Mouse (Mus musculus) small intestine, adult 2 months (tissue): Measurements from ENCODE around the gene Cavin3. TPM values are rescaled to one million over a fixed set of nuclear protein-coding genes. Genes with fewer than 3 reads are reported as not detected.

ENCODE experiments used
- H3K27ac ChIP-seq: fragments of 200-500 bp; 2 replicates; pipeline ENCODE4 v1.5.1; 2012; ENCODE audit warnings: low read depth, low read length, control low read depth, inconsistent platforms; ENCODE audit not compliant: insufficient read depth
- H3K27me3 ChIP-seq: fragments of 200-500 bp; 2 replicates; pipeline ENCODE4 v1.6.1; 2012; ENCODE audit warnings: mild to moderate bottlenecking, moderate library complexity, low read length, inconsistent platforms; ENCODE audit not compliant: control insufficient read depth, insufficient read depth
- H3K36me3 ChIP-seq: fragments of 200-500 bp; 2 replicates; pipeline ENCODE4 v1.6.1; 2012; ENCODE audit warnings: mild to moderate bottlenecking, low read length, control low read depth, inconsistent platforms; ENCODE audit not compliant: control insufficient read depth, insufficient read depth
- H3K4me1 ChIP-seq: fragments of 200-500 bp; 2 replicates; pipeline ENCODE4 v1.6.1; 2012; ENCODE audit warnings: low read length, inconsistent platforms, mixed read lengths; ENCODE audit not compliant: control insufficient read depth, insufficient read depth, insufficient read length
- H3K4me3 ChIP-seq: fragments of 200-500 bp; 2 replicates; pipeline ENCODE4 v1.5.1; 2012; ENCODE audit warnings: low read depth, mild to moderate bottlenecking, control low read depth, inconsistent platforms, low read length, moderate library complexity
- CTCF ChIP-seq: fragments of 200-500 bp; IDR thresholded peaks from 2 replicates; pipeline ENCODE4 v1.5.1; 2012; ENCODE audit warnings: low read depth, mild to moderate bottlenecking, control low read depth, inconsistent platforms, low read length, moderate library complexity, mixed read lengths; ENCODE audit not compliant: insufficient replicate concordance, insufficient read length; ENCODE audit errors: extremely low read depth
- POLR2A ChIP-seq: fragments of 200-500 bp; IDR thresholded peaks from 2 replicates; pipeline ENCODE4 v1.6.1; 2012; ENCODE audit warnings: low read depth, mild to moderate bottlenecking, control low read depth, inconsistent platforms, low read length, moderate library complexity
- WGBS: fragments of 180-500 bp; shearing (Covaris S2); methylation state at CpG from one replicate; pipeline ENCODE4 v1.1.7; 2018; 5-methylcytosine and 5-hydroxymethylcytosine counted together
- polyA plus RNA-seq: library from polyadenylated mRNA; depleted of rRNA; stranded (reverse); fragments of >200 nt; gene quantifications from 2 replicates; pipeline ENCODE4 v1.2.3, GENCODE M21; 2012; rRNA removed

The Cavin3 gene
- 37.1 and 41.6 TPM in 2 replicates for polyA plus RNA-seq

GRCm38 (mm10) chr7:105481505-105482411 lies at the start of gene Cavin3:
TSS of gene Cavin3 (minus strand) at chr7:105482300.
- no peaks in the 10 kb centered on the region for H3K36me3 ChIP-seq
- H3K4me1 ChIP-seq: peaks cover 2% of the 10 kb centered on the region; the same call in 1 of the 2 replicates
- TF ChIP-seq CTCF (no peak), POLR2A (no peak; the same call in 1 of the 2 replicates)
- peak within 1 kb of the TSS; percentile 71 for H3K4me3 ChIP-seq
- peak within 1 kb of the TSS; percentile 81 for H3K27ac ChIP-seq
- H3K27me3 ChIP-seq: no peaks in the 10 kb centered on the region
- WGBS: 4% methylated on average over 63 of the region's 63 CpGs

GRCm38 (mm10) chr7:105528094-105528493 lies 46.0 kb upstream of the Cavin3 start:
- Histone ChIP-seq H3K27me3 (no peaks in the 10 kb centered on the region), H3K4me1 (0 out of 2 replicates have a peak, but pooled peaks cover 2% of the 10 kb centered on the region), H3K36me3 (no peaks in the 10 kb centered on the region), H3K27ac (no peak overlapping the region), H3K4me3 (no peak overlapping the region)
- TF ChIP-seq POLR2A (no peak), CTCF (no peak)
- WGBS: 63% methylated on average over 4 of the region's 4 CpGs

GRCm38 (mm10) chr7:105527306-105527937 lies 45.3 kb upstream of the Cavin3 start:
- no peak overlapping the region for H3K4me3 ChIP-seq
- 65% methylated on average over 1 of the region's 1 CpGs for WGBS
- no peaks in the 10 kb centered on the region for H3K36me3 ChIP-seq
- 0 out of 2 replicates have a peak, but pooled peaks cover 2% of the 10 kb centered on the region for H3K4me1 ChIP-seq
- H3K27me3 ChIP-seq: no peaks in the 10 kb centered on the region
- no peak overlapping the region for H3K27ac ChIP-seq
- TF ChIP-seq CTCF (peak; percentile 30; the same call in 1 of the 2 replicates), POLR2A (no peak)

GRCm38 (mm10) chr7:105524222-105524621 lies 42.1 kb upstream of the Cavin3 start:
- Histone ChIP-seq H3K4me3 (no peak overlapping the region), H3K27me3 (no peaks in the 10 kb centered on the region), H3K4me1 (0 out of 2 replicates have a peak, but pooled peaks cover 2% of the 10 kb centered on the region), H3K36me3 (no peaks in the 10 kb centered on the region), H3K27ac (peak overlapping the region; percentile 60; the same call in 1 of the 2 replicates)
- 57% methylated on average over 2 of the region's 2 CpGs for whole genome bisulfite sequencing
- TF ChIP-seq CTCF (no peak), POLR2A (no peak)

GRCm38 (mm10) chr7:105520201-105520600 lies 38.1 kb upstream of the Cavin3 start:
- no peak overlapping the region for H3K27ac ChIP-seq
- no peaks in the 10 kb centered on the region for H3K27me3 ChIP-seq
- H3K36me3 ChIP-seq: no peaks in the 10 kb centered on the region
- no peak overlapping the region for H3K4me3 ChIP-seq
- 0 out of 2 replicates have a peak, but pooled peaks cover 2% of the 10 kb centered on the region for H3K4me1 ChIP-seq
- no peak for TF ChIP-seq CTCF
- no peak for TF ChIP-seq POLR2A
- 21% methylated on average over 6 of the region's 6 CpGs for WGBS

GRCm38 (mm10) chr7:105519771-105520170 lies 37.7 kb upstream of the Cavin3 start:
- Histone ChIP-seq H3K4me3 (no peak overlapping the region), H3K36me3 (no peaks in the 10 kb centered on the region), H3K27me3 (no peaks in the 10 kb centered on the region), H3K27ac (no peak overlapping the region), H3K4me1 (0 out of 2 replicates have a peak, but pooled peaks cover 2% of the 10 kb centered on the region)
- WGBS: 74% methylated on average over 2 of the region's 2 CpGs
- TF ChIP-seq POLR2A (no peak), CTCF (no peak)

- 77% methylated on average over 11 of the region's 11 CpGs for WGBS
- Histone ChIP-seq H3K36me3 (no peaks in the 10 kb centered on the region), H3K4me1 (0 out of 2 replicates have a peak, but pooled peaks cover 2% of the 10 kb centered on the region), H3K27ac (no peak overlapping the region), H3K27me3 (no peaks in the 10 kb centered on the region), H3K4me3 (no peak overlapping the region)
- TF ChIP-seq CTCF (no peak), POLR2A (no peak)
Measured at GRCm38 (mm10) chr7:105519336-105519735, 37.2 kb upstream of the Cavin3 start.
